Mouse (Mus musculus) mouse trophoblast stem cell (cell line): ENCODE results near the gene Ddc.

Source experiments
- in situ Hi-C, 2 experiments: fragments of 300-500 bp; cut with MseI, MboI; formaldehyde crosslinking; loops; 2 replicates in 1 of 2; 3 replicates in 1 of 2; pipeline ENCODE4 v1.15.1; 2025

Ddc gene

DNA sequence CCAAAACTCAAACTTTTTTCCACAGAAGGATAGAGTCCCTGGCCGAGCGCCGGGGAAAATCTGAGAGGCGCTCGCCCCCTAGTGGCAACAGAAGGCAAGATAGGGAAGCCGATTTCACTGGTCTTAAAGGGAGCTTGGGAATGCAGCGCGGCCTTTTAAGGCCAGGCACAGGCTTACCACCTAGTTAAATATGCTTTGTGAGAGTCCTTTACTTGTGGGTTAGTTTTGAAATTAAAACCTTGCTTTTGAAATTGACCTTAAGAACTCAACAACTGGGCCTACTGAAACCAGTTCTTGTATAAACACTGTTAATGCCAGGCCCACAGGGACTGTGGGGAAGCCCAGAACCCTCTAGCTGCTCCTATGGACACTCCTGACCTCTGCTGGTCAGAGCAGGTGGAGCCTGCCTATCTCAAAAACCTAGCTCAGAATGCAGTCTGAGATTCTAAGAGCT is 109.4 kb downstream of the Ddc start:
- in situ Hi-C loops: no loop called here

DNA sequence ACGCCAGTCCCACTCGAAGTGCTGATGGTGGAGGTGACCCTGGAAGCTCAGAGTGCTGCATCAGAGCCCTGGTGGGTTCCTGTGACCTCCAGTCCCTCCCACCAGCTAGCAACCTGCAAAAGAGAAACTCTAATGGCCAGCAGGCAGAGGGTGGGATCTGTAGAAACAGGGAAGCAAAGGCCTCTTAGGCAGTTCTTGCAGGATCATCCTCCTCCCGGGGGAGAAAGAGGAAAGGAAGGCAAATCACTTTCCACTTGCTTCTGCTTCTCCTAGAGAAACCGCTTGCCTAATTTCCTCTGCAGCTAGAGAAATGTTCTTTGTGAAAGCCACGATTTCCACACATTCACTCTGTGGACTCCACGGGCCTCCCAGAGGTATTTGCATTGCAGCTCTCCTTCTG is 112.5 kb downstream of the Ddc start:
- in situ Hi-C loops: no loop called here

DNA sequence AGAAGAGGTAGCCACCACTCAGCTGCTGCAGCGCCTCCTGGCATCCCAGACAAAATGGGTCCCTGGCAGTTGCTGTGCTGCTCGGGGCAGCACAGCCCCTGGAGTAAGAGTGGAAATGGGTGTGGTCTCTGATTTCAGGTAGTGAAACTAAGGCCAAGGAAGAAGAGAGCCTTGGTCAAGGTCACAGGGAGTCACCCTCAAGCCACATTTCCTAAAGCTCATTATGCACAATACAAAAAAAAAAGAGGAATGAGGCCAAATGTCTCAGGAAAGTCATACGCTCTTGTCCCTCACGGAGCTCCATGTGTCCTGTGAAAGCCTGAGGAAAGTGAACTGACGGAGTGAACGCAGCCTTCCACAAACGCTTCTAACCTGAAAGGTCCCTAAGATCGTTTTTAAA is 116.2 kb downstream of the Ddc start:
- in situ Hi-C loops: no loop called here

DNA sequence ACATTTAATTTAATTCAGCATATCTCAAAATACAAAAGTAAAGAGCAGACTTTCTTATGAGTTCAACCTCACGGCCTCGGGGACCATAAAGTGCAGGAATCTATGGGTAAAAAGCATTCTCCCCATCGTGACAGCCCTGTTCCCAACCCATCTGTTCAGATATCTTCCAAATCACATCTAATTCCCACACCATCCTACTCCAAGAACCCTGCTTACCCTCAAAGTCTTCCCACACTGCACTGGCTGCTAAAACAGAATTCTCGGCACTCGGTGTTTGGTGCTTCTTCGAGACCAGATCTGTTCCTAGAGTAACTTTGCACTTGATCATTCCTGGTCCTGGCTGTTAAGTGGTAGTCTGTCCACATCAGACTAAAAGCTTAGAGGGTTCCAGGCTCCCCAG is 119.6 kb downstream of the Ddc start:
- in situ Hi-C loops: no loop called here

DNA sequence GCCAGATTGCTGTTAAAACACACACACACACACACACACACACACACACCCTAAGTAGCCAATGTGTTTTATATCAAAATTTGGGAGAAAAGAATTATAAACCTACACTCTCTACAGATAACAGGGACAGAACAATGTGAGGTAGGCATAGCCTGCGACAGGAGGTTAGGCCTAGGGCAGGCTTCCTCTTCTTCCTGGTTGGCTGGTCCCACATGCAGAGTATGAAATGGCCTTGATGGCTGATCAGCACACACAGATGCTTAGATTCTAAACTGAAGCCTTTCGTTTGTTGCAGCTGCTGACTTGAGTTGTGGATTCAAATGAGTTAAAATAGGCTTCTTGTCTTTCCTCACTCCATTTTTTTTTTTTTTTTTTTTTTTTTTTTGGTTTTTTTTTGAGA is 120.1 kb downstream of the Ddc start:
- in situ Hi-C loops: no loop called here

DNA sequence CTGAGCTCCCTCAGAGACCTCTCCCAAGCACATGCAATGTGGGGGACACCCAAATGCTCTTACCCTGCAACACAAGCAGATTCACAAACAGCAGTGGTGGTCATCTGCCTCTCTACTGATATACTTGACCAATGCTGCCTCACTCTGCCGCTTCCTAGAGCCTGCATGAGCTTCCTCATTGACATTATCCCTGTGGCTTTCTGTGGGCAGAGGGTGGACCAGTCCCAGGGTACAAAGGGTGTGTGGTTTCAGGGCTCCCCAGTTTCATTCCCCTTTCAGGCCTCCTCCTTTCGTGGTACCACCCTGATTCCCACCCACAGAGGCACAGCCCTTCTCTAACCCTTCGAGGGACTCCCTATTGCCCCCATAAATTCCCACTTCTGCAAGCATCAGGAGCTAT is 120.7 kb downstream of the Ddc start:
- in situ Hi-C loops: no loop called here

DNA sequence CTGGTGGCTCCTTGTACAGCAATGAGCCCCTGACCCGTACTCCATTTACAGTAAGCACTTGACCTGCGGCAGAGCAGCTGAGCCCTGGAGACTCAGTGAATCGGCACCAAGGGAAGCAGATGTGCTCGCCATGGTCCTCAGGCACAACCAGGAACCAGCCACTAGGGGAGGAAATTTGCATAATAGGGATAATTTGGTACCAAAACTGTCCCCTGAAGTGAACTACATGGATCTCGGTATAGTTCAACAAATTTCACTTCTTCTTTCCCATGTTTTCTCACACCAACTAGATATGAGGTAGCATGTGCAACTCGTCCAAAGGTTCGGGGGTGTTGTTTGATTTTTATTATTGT is 121.1 kb downstream of the Ddc start:
- in situ Hi-C loops: no loop called here

DNA sequence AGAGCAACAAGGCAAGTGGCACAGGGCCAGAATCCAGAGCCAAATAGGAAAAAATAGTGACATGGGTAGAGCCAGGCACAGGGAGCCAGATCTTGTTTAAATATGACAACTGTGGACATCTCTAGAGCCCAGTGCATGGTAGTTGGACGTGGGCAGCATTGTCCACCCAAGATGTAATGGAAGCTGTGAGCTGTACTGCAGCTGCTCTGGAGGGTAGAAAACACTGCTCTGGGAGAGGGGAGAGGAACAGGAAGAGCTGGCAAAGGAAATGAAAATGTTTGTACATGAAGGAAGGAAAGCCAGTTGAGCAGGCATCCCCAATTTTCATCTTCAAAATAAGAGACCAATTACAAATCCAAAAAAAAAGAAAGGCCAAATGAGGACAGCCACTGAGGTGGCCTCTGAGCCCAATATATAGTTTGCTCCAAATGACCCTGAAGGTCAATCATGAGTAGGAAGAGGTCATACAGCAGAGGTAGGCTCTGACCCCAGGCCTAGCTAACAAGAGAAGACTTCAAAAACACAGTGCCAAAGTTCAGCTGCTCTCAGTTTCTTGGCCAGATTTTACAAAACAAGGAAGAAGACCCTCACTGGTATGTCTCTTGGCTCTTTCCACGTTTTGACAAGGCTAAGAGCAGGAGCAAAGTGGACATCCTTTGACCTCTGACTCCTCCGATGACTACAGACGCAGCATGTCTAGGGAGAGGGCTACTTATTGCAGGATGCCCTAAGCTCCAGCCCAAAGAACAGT is 121.7 kb downstream of the Ddc start:
- in situ Hi-C loops: no loop called here

DNA sequence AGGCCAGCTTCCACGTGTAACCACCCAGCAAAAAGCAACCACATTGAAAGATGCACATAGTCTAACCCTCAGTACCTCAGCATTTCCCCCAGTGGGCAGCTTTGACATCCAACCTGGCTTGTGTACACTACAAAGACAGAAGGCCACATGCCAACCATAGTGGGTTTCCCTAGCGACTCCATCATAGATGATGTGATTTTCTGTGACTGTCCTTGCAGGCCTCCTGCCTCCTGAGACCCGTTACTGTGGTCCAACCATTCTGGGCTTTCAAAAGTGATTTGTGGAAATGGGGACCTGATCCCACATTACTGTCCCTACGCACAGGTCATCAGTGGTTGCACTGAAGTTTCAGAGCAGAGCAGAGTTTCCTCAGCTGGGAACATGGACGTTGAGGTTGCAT is 123.1 kb downstream of the Ddc start:
- in situ Hi-C loops: no loop called here

DNA sequence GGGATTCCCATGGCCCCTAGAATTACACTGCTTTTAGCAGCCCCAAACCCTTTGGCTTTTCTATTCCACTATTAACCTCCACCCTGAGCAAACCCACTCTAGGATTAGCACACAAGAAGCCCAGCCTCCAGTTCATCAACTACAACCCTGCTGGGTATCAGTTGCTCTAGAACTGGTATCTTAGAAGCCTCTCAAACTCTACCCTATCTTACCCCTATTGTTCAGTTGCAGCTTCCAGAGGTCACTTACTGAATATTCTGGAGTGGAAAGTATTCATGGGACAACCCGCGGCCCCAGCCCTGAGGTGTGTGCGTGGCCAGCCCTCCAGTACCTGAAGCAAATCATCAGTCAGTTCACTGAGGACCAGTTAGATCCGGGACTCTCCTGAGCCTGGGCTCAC is 123.6 kb downstream of the Ddc start:
- in situ Hi-C loops: no loop called here

DNA sequence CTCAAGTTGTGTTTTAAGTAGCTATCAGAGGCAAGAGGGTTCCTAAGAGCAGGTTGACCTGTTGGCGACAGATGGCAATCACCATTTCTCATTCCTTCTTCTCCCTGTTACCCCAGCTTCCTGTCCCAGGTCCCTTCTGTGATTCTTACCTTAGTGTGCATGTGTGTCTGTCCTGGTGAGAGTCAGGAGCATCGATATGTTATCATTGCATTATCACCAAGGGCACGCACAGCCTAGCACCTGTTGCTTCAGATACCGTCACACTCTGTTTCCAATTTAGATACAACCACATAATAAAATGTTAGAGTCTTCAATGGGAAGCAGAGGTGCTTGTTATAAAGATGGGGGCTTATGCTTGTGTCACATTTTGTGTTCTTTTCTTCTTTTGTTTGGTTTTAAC is 125.7 kb downstream of the Ddc start:
- in situ Hi-C loops: no loop called here

DNA sequence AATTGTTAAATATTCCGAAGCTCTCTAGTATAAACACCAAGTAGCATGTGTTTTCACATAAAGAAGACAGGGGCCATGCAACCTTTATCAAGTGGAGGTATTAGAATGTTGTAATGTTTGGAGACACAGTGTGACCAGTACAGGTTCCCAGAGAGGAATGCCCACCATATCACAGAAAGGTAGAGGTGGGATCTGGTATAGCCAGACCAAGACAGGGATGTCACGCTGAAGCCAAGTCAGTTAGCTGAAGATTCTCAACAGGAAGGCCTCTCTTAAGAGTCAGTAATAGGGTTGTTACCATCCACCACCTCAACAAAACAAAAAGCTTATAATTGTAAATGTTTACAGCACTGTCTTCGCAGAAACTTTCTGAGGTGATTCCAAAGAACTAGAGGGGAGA is 127.3 kb downstream of the Ddc start:
- in situ Hi-C loops: no loop called here

DNA sequence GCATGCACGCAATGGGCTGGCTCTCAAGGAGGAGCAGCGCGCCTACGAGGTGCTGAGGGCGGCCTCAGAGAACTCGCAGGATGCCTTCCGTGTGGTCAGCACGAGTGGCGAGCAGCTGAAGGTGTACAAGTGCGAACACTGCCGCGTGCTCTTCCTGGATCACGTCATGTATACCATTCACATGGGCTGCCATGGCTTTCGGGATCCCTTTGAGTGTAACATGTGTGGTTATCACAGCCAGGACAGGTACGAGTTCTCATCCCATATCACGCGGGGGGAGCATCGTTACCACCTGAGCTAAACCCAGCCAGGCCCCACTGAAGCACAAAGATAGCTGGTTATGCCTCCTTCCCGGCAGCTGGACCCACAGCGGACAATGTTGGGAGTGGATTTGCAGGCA is 128.7 kb downstream of the Ddc start:
- in situ Hi-C loops: no loop called here

DNA sequence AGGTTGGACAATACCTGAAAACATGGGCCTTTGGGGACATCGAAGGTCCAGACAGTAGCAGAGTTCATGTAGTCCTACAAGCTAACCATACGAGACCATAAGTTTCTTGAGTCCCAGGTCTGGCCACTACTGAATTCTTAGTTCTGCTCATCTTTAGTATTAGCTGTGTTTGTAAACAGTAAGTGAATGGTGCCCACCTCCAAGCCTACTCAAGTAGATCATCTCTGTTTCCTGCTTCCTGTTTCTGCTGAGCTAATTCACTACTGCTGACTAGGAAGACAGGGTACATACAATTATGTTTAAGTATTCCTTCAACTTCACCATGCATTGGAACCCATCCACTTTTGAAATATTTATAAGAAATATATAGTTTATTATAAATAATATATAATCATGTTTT is 129.9 kb downstream of the Ddc start:
- in situ Hi-C loops: no loop called here

DNA sequence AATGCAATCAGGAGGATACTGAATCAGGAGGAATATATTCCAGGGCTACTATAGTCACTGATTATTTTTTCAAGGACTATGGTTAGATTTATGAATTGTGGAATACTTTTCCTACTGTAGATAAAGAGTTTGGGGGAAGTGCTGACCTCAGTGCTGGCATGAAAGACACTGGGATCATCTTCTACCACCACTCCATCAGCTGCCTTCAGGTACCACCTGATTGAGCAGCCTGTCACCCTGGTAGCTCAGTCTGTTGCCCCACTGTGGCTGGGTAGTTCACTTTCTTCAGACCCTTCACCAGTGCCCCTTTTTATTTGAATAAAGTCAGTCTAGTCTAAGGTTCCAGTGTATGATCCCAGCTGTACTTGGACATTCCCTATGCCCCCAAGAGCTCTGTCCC is 131.2 kb downstream of the Ddc start:
- in situ Hi-C loops: no loop called here

DNA sequence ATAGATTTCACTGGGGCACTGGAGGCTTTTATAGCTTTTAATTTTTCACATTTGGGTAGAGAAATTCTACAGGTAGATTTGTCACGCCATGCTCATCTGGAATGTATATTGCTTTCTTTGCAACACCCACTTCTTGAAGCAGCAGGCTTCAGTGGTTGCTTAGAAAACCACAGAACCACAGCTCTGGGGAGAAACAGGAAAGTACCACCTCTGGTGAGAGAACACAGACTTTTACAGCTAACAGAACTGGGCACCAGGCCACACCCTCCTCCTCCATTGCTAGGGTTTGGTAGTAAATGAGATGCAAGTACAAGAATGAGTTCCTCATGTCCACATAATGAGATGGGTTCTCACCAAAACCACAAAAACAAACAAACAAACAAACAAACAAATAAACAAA is 131.8 kb downstream of the Ddc start:
- in situ Hi-C loops: no loop called here

DNA sequence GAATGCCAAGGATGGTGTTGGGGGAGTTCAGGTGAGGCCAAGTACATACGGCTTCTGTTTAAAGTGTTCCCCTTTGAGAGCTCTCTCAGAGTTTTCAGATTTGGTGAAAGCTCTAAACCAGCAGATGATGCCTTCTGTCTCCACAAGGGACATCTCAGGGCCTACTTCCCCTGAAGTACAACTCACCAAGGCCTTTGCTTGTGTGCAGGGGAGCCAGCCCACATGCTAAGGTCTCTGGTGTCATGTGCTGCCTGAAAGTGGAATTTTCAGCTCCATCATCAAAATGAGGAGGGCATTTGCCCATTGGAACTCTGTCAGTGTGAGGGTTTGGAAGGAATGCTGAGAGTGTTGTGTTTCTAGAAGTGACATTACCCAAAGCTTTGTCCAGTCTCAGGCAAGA is 132.5 kb downstream of the Ddc start:
- in situ Hi-C loops: no loop called here
